Mouse (Mus musculus) adrenal gland, adult 10 weeks (tissue): Measurements from ENCODE around the gene Mettl1. TPM values are rescaled to one million over a fixed set of nuclear protein-coding genes. Genes with fewer than 3 reads are reported as not detected.

ENCODE experiments used
- polyA plus RNA-seq: library from polyadenylated mRNA; stranded (reverse); fragments of 350-450 nt; fragmentation: Illumina TruSeq; extraction: RNeasy Lipid Tissue Mini Kit (QIAGEN cat#74804); gene quantifications from one replicate; pipeline ENCODE4 v1.2.3, GENCODE M21; 2014; ENCODE audit warnings: low read depth, low replicate concordance

Gene Mettl1
- polyA plus RNA-seq, result 5.9 TPM

GRCm38 (mm10) chr10:127041274-127041766 lies at the start of gene Mettl1, which contains the start of gene Eef1akmt3:
TSS of gene Mettl1 (plus strand) at chr10:127041414.
TSS of gene Eef1akmt3 (minus strand) at chr10:127041513.

GRCm38 (mm10) chr10:127000529-127000928 lies 40.7 kb upstream of the Mettl1 start, which contains the start of gene Avil:
TSS of gene Avil (plus strand) at chr10:127000709.

GRCm38 (mm10) chr10:127030336-127031296 lies 10.6 kb upstream of the Mettl1 start, which contains the start of gene Tsfm:
TSS of gene Tsfm (minus strand) at chr10:127030840.

DNA sequence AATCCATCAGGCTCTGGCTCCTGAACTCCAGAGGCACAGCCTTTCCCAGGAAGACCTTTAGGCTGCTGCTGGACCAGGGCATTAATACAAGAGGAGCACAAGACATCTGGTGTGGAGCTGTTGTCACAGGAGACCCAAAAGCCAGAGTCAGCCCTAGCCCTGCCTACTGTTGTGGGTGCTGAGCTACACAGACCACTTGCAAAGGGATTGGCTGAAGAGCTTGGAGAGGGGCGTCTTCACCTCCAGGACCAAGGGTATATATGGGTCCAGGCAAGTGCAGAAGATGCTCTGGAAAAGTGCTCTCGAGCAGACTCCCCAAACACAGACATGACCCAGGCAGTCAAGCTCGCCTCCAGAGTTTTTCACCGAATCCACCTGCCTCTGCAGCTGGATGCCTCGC lies 6.7 kb downstream of the Mettl1 start, which contains the start of gene Cyp27b1:
Gene Cyp27b1, plus strand, starts transcription at position 297 of the 400 bp plus-strand sequence.

DNA sequence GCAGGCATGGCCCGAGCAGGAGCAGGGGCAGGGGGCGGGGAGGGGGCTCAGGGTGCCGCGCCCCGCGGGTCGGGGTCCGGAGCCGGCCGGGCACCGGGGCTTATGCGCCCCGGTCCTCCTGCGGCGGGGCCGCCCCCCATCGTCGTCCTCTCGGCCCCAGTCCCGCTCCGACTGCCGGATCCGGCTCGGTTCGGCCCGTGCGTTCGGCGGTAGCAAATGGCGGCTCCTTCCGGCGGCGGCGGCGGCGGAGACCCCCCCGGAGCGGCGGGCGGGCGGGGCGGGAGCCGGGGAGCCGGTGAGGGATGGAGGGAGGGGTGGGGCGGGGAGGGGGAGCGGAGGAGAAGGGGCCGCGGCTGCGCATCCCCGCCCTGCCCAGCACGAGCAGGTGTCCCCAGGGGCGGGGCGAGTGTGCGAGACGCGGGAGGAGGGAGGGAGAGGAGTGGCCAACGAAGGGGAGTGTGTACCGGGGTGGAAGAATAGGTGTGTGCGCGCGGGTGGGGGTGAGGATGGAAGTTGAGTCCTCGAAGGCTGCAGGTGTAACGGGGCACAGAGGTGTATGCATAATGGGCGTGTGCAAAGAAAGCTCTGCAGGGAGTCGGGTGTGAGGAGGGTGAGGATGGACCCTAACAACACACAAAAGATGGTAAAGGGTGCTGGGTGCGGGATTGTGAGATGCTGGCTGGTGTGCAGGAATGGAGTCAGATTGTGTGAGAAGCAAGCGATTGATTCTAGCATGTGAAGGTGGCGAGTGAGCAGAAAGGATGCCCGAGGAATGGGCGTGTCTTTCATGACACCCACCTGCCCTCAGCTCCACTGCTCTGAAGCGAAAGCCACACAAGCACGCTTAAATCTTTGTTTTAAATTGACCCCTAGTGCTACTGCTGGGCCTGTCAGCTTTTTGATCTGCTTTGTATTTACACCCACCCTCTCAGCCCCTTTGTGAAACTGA lies 19.0 kb downstream of the Mettl1 start, which contains the start of gene March9:
Gene March9, minus strand, starts transcription at position 217 of the 949 bp plus-strand sequence.

DNA sequence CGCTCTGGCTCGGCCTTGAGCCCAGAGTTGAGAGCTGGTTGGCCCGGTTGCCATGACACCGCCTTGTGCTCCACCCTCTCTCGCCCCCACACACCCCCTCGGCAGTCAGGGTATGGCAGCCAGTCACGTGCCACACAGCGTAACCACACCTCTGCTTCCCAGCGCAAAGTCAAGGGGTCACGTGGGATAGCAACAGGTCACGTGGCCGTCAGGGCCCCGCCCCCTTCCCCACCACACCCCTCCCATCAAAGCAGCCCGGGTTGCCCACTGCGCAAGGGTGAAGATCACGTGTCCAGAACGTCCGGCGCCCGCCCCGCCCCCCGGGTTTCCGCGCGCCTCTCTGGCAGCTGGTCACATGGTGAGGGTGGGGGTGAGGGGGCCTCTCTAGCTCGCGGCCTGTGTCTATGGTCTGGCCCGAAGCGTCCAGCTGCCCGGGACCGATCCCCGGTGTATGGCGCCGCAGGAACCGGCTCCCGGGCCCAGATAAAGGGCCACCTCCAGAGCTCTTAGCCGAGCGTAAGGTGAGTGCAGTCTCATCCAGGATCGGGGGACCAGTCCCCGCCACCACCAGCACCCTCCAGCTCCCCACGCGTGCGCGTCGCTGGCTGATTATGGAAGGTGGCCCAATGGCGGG lies 22.1 kb downstream of the Mettl1 start, which contains the start of gene Cdk4:
Gene Cdk4, plus strand, starts transcription at position 296 of the 634 bp plus-strand sequence.

DNA sequence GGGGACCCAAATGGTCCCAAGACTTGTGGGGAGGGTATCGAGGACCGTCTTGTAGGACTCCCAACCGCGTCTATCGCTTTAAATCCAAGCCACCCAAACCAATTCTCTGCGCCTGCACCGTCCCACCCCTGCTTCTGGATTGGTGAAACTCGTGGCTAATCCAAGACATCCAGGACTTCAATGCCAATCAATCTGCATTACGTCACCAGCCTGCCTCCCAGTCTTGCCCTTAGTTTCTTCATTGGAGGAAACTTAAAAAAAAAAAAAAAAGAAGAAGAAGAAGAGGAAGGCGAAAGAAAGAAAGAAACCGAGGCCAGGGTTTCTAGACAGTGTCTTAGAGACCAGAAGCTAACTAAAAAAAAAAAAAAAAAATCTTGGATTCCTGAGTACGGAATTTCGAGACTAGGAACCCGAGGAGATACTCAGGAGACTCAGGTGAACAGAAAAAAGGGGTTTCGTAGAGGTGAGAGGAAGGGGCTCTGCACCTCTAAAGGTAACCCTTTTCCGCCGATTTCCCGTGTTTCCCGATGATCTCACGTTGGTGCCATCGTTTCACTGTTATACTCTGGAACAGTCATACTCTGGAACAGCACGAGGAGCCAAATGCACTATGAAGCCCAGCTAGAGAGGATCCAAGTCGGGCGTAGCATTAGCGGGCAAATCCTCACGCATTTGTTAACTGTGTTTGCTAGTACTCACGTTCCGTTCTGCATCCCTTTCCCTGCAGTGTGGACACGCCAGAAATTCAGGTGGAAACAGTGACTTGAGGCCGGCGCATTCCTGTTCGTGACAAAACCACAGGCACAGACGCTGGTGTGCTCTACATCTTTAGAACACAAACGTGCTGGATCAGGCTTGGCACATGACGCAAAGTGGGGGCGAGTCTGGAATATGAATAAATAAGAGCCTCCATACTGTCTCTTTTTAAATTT lies 29.2 kb downstream of the Mettl1 start, which contains the start of gene Tspan31:
Gene Tspan31, minus strand, starts transcription at position 75 of the 932 bp plus-strand sequence.

DNA sequence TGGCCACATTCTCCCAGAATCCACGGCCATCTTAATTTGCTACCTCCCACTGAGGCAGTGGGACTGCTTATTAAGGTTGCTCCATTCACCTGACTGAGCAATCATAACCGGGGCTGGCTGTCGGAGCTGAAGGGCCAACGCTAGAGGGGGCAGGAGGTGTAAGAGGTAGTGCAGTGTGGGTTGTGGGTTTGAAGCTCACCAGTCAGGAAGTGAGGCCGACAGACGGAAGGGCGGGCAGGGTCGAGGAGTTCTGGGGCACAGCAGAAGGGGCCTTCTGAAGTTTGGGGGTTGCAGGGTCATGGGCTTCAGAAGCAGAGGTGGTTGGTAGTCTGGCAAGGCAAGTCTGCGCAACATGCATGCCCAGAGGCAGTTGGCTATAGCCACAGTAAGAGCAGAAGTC lies 33.9 kb downstream of the Mettl1 start, which contains the start of gene Agap2:
Gene Agap2, plus strand, starts transcription at position 205 of the 400 bp plus-strand sequence.

Other genes with a start within 250 kb of the Mettl1 start
- 2.7 TPM for gene Atp23, start 140.1 kb upstream of the Mettl1 start, polyA plus RNA-seq
- 27.4 TPM for gene Ctdsp2, start 62.7 kb upstream of the Mettl1 start, polyA plus RNA-seq
- gene Avil, start 40.7 kb upstream of the Mettl1 start, polyA plus RNA-seq, result not detected
- 13.6 TPM for gene Tsfm, start 10.6 kb upstream of the Mettl1 start, polyA plus RNA-seq
- 0.29 TPM for gene Eef1akmt3, start 99 bp downstream of the Mettl1 start, polyA plus RNA-seq
- gene Cyp27b1, start 6.8 kb downstream of the Mettl1 start, polyA plus RNA-seq, result not detected
- gene March9, start 18.8 kb downstream of the Mettl1 start, polyA plus RNA-seq, result 2.4 TPM
- gene Cdk4, start 22.1 kb downstream of the Mettl1 start, polyA plus RNA-seq, result 24.3 TPM
- 92.2 TPM for gene Tspan31, start 28.9 kb downstream of the Mettl1 start, polyA plus RNA-seq
- gene Agap2, start 33.9 kb downstream of the Mettl1 start, polyA plus RNA-seq, result 0.35 TPM
- 15.0 TPM for gene Os9, start 79.7 kb downstream of the Mettl1 start, polyA plus RNA-seq
- 0.47 TPM for gene B4galnt1, start 123.8 kb downstream of the Mettl1 start, polyA plus RNA-seq
- not detected for gene Slc26a10, start 139.2 kb downstream of the Mettl1 start, polyA plus RNA-seq
- 8.0 TPM for gene Arhgef25, start 148.7 kb downstream of the Mettl1 start, polyA plus RNA-seq
- 3.6 TPM for gene Dtx3, start 154.3 kb downstream of the Mettl1 start, polyA plus RNA-seq
- gene Pip4k2c, start 170.2 kb downstream of the Mettl1 start, polyA plus RNA-seq, result 18.3 TPM
- gene Kif5a, start 221.9 kb downstream of the Mettl1 start, polyA plus RNA-seq, result 1.8 TPM
- 26.5 TPM for gene Dctn2, start 225.0 kb downstream of the Mettl1 start, polyA plus RNA-seq
- gene Mbd6, start 247.6 kb downstream of the Mettl1 start, polyA plus RNA-seq, result 2.2 TPM